ENCODE assay signal across 10 mouse cellular contexts in the genomic region with DNA sequence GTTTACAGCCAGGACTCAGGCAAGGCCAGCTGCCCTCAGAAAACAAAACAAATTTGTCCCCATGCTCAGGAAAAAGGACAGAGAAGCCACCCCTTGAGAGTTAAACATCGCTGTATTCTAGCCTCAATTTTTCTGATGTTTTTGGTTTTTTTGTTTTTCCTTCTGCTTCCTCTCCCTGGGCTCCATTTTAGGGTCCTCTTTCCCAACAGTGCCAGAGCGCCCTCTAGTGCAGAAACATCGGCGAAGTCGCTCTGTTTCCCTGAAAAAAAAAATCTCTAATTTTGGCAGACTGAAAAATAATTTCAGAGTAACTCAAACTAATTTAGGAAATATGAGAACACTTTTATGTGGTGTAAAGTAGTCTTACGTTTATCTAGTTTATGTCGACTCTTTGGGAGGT. TPM values are rescaled to one million over a fixed set of nuclear protein-coding genes. Genes with fewer than 3 reads are reported as not detected.
DNase-seq lines count a peak whose midpoint lies in the region; ATAC-seq lines count a peak whose summit lies in the region.
"Had no signal": no experiment of that assay in that cellular context is flagged by ENCODE, and none has a peak within 500 bp of the region (broad histone marks: within the 10 kb centered on the region; RNA-seq: fewer than 3 reads in every experiment).

No protein-coding gene starts in this region.

- ATAC-seq in forebrain, embryonic 11.5 days (replicated peaks; ENCODE audit: low FRiP score) = no peak
- no peak for ATAC-seq in forebrain, embryonic 13.5 days
- ATAC-seq in megakaryocyte, adult 5-6 weeks (ENCODE audit: poor library complexity, severe bottlenecking) = peak; percentile 64
- ATAC-seq in stomach, embryonic 16.5 days (ENCODE audit: insufficient read depth, low FRiP score) = no peak

- DNase-seq in forebrain, embryonic 11.5 days (ENCODE audit: low spot score) = peak; percentile 79
- peak; percentile 61 for DNase-seq in MN1 (ENCODE audit: low spot score)
- DNase-seq in cerebellum, postnatal 10 days = peak; percentile 91 to 94
- DNase-seq in heart, embryonic 10.5 days (ENCODE audit: low spot score) = peak; percentile 64
- DNase-seq in layer of hippocampus, postnatal 25 days (ENCODE audit: extremely low spot score in 1 of 2, low spot score in 1 of 2) = peak; percentile 65 to 90

- H3K4me1 ChIP-seq in forebrain, embryonic 11.5 days (replicated peaks; ENCODE audit: control insufficient read depth, insufficient read depth, low read length) = no peaks in the 10 kb centered on the region
- H3K4me1 ChIP-seq in forebrain, embryonic 13.5 days = no peaks in the 10 kb centered on the region
- no peaks in the 10 kb centered on the region for H3K4me1 ChIP-seq in heart, embryonic 10.5 days
- no peaks in the 10 kb centered on the region for H3K4me1 ChIP-seq in stomach, embryonic 16.5 days (ENCODE audit: control insufficient read depth, insufficient read depth, low read length)
- H3K4me1 ChIP-seq: midbrain, embryonic 12.5 days had no signal

- H3K27me3 ChIP-seq in forebrain, embryonic 11.5 days (ENCODE audit: control insufficient read depth, insufficient read depth, low read length) = no peaks in the 10 kb centered on the region
- H3K27me3 ChIP-seq in forebrain, embryonic 13.5 days = no peaks in the 10 kb centered on the region
- no peaks in the 10 kb centered on the region for H3K27me3 ChIP-seq in heart, embryonic 10.5 days (ENCODE audit: insufficient read depth, poor library complexity, severe bottlenecking)
- no peaks in the 10 kb centered on the region for H3K27me3 ChIP-seq in stomach, embryonic 16.5 days (ENCODE audit: control insufficient read depth, insufficient read depth, low read length)

- 5% methylated on average over 7 of the region's 7 CpGs for WGBS in forebrain, embryonic 11.5 days
- WGBS in forebrain, embryonic 13.5 days = 5% methylated on average over 7 of the region's 7 CpGs
- WGBS in heart, embryonic 10.5 days = 2% methylated on average over 7 of the region's 7 CpGs
- 4% methylated on average over 7 of the region's 7 CpGs for WGBS in stomach, embryonic 16.5 days

- H3K4me2 ChIP-seq in forebrain, embryonic 11.5 days (ENCODE audit: low read depth, low read length, severe bottlenecking) = no peak overlapping the region
- no peak overlapping the region for H3K4me2 ChIP-seq in forebrain, embryonic 13.5 days
- no peak overlapping the region for H3K4me2 ChIP-seq in stomach, embryonic 16.5 days (ENCODE audit: low read depth, low read length)
- H3K4me2 ChIP-seq: midbrain, embryonic 12.5 days had no signal

- H3K27ac ChIP-seq in forebrain, embryonic 11.5 days (ENCODE audit: low read depth, low read length) = no peak overlapping the region
- H3K27ac ChIP-seq in forebrain, embryonic 13.5 days = no peak overlapping the region
- H3K27ac ChIP-seq in heart, embryonic 10.5 days = no peak overlapping the region
- H3K27ac ChIP-seq in stomach, embryonic 16.5 days (ENCODE audit: low read length) = no peak overlapping the region
- H3K27ac ChIP-seq: midbrain, embryonic 12.5 days had no signal

- H3K9ac ChIP-seq in forebrain, embryonic 11.5 days (ENCODE audit: low read length) = no peak overlapping the region
- no peak overlapping the region for H3K9ac ChIP-seq in forebrain, embryonic 13.5 days
- 0 out of 2 replicates have a peak overlapping the region, but pooled peaks have one; percentile 27 for H3K9ac ChIP-seq in stomach, embryonic 16.5 days (ENCODE audit: low read length)
- H3K9ac ChIP-seq: midbrain, embryonic 12.5 days had no signal

- H3K36me3 ChIP-seq in forebrain, embryonic 11.5 days (ENCODE audit: control insufficient read depth, insufficient read depth, low read length) = no peaks in the 10 kb centered on the region
- no peaks in the 10 kb centered on the region for H3K36me3 ChIP-seq in forebrain, embryonic 13.5 days (ENCODE audit: poor library complexity, severe bottlenecking)
- H3K36me3 ChIP-seq in heart, embryonic 10.5 days = no peaks in the 10 kb centered on the region
- H3K36me3 ChIP-seq in stomach, embryonic 16.5 days (ENCODE audit: control insufficient read depth, insufficient read depth, low read length) = no peaks in the 10 kb centered on the region
- H3K36me3 ChIP-seq: G1E; midbrain, embryonic 12.5 days had no signal

- H3K9me3 ChIP-seq in forebrain, embryonic 11.5 days (ENCODE audit: control insufficient read depth, low read length) = no peaks in the 10 kb centered on the region
- no peaks in the 10 kb centered on the region for H3K9me3 ChIP-seq in forebrain, embryonic 13.5 days (replicated peaks)
- H3K9me3 ChIP-seq in heart, embryonic 10.5 days = no peaks in the 10 kb centered on the region
- no peaks in the 10 kb centered on the region for H3K9me3 ChIP-seq in stomach, embryonic 16.5 days (replicated peaks; ENCODE audit: control insufficient read depth, low read length)
- H3K9me3 ChIP-seq: G1E; midbrain, embryonic 12.5 days had no signal

- H3K4me3 ChIP-seq in forebrain, embryonic 11.5 days (ENCODE audit: low read depth, low read length) = no peak overlapping the region
- H3K4me3 ChIP-seq in forebrain, embryonic 13.5 days = no peak overlapping the region
- H3K4me3 ChIP-seq in heart, embryonic 10.5 days = no peak overlapping the region
- H3K4me3 ChIP-seq in stomach, embryonic 16.5 days (replicated peaks; ENCODE audit: low read length) = no peak overlapping the region
- H3K4me3 ChIP-seq: midbrain, embryonic 12.5 days had no signal

RNA-seq across cellular contexts. Expression of gene Dmgdh, which starts 44.7 kb away (rescaled TPM):
- polyA plus RNA-seq in forebrain, embryonic 11.5 days (2014; fragmentation: Nextera tagmentation; extraction: Ambion mirVana) = 0.08 TPM in 1 of 2 replicates, not detected in the other
- polyA plus RNA-seq in forebrain, embryonic 13.5 days (2015; fragmentation: Nextera tagmentation; extraction: Ambion mirVana) = 0.06 and 0.10 TPM in 2 replicates
- 0.30 and 1.1 TPM in 2 replicates for polyA plus RNA-seq in heart, embryonic 10.5 days (2016; fragmentation: Nextera tagmentation; extraction: Ambion mirVana)
- total RNA-seq in layer of hippocampus, postnatal 25 days (2021) = under 1 TPM; 0.22 to 0.23 TPM
- not detected in 2 replicates for total RNA-seq in megakaryocyte, adult 5-6 weeks (2015)
- total RNA-seq in megakaryocyte, adult 5-6 weeks (2017) = not detected in 2 replicates
- 0.76 and 1.0 TPM in 2 replicates for polyA plus RNA-seq in stomach, embryonic 16.5 days (2015; fragmentation: Nextera tagmentation; extraction: Ambion mirVana)
- polyA plus RNA-seq: G1E; midbrain, embryonic 12.5 days had no signal

RNA-seq across cellular contexts. Expression of gene Bhmt2, which starts 44.8 kb away (rescaled TPM):
- not detected in 2 replicates for polyA plus RNA-seq in forebrain, embryonic 11.5 days (2014; fragmentation: Nextera tagmentation; extraction: Ambion mirVana)
- polyA plus RNA-seq in forebrain, embryonic 13.5 days (2015; fragmentation: Nextera tagmentation; extraction: Ambion mirVana) = 0.09 TPM in 1 of 2 replicates, not detected in the other
- 0.31 and 2.0 TPM in 2 replicates for polyA plus RNA-seq in heart, embryonic 10.5 days (2016; fragmentation: Nextera tagmentation; extraction: Ambion mirVana)
- under 1 TPM; 0.14 to 0.20 TPM for total RNA-seq in layer of hippocampus, postnatal 25 days (2021)
- not detected in 2 replicates for total RNA-seq in megakaryocyte, adult 5-6 weeks (2015)
- total RNA-seq in megakaryocyte, adult 5-6 weeks (2017) = not detected in 2 replicates
- 1.5 and 1.8 TPM in 2 replicates for polyA plus RNA-seq in stomach, embryonic 16.5 days (2015; fragmentation: Nextera tagmentation; extraction: Ambion mirVana)
- total RNA-seq: G1E had no signal
- polyA plus RNA-seq: G1E; midbrain, embryonic 12.5 days had no signal

RNA-seq across cellular contexts. Expression of gene Arsb, which starts 52.5 kb away (rescaled TPM):
- polyA plus RNA-seq in forebrain, embryonic 11.5 days (2014; fragmentation: Nextera tagmentation; extraction: Ambion mirVana) = 6.8 and 8.3 TPM in 2 replicates
- polyA plus RNA-seq in forebrain, embryonic 13.5 days (2015; fragmentation: Nextera tagmentation; extraction: Ambion mirVana) = 4.6 and 6.1 TPM in 2 replicates
- 6.3 and 6.8 TPM in 2 replicates for polyA plus RNA-seq in heart, embryonic 10.5 days (2016; fragmentation: Nextera tagmentation; extraction: Ambion mirVana)
- 100 to 1,000 TPM in 1 of 2 experiments, 10 to 100 TPM in 1; 96.6 to 102 TPM for total RNA-seq in layer of hippocampus, postnatal 25 days (2021)
- total RNA-seq in megakaryocyte, adult 5-6 weeks (2015) = 94.6 and 95.0 TPM in 2 replicates
- 21.8 and 28.0 TPM in 2 replicates for total RNA-seq in megakaryocyte, adult 5-6 weeks (2017)
- 12.7 and 14.4 TPM in 2 replicates for polyA plus RNA-seq in stomach, embryonic 16.5 days (2015; fragmentation: Nextera tagmentation; extraction: Ambion mirVana)
